Mouse (Mus musculus) intestine, postnatal 0 days (tissue): Measurements from ENCODE around the gene Dcaf15. TPM values are rescaled to one million over a fixed set of nuclear protein-coding genes. Genes with fewer than 3 reads are reported as not detected.

ENCODE experiments used
- ATAC-seq: fragments of 200-750 bp; cut with Nextera tagmentation; 2 replicates; pipeline ENCODE4 v1.8.0; 2017; ENCODE audit warnings: mild to moderate bottlenecking, moderate TSS enrichment, moderate library complexity
- H3K27ac ChIP-seq: fragments of 300-500 bp; sonication (generic); 2 replicates; pipeline ENCODE4 v1.5.1; 2014; ENCODE audit warnings: mild to moderate bottlenecking, low read depth, low read length, moderate library complexity
- H3K27me3 ChIP-seq: fragments of 300-500 bp; sonication (generic); replicated peaks from 2 replicates; pipeline ENCODE4 v1.6.1; 2014; ENCODE audit warnings: low read length, mixed read lengths; ENCODE audit not compliant: control insufficient read depth, insufficient read depth
- H3K36me3 ChIP-seq: fragments of 300-500 bp; sonication (generic); 2 replicates; pipeline ENCODE4 v1.6.1; 2014; ENCODE audit warnings: mild to moderate bottlenecking, moderate library complexity; ENCODE audit not compliant: control insufficient read depth, insufficient read depth
- H3K4me1 ChIP-seq: fragments of 300-500 bp; sonication (generic); replicated peaks from 2 replicates; pipeline ENCODE4 v1.6.1; 2014; ENCODE audit warnings: antibody characterized with exemption, low read length, mixed read lengths; ENCODE audit not compliant: control insufficient read depth, insufficient read depth
- H3K4me2 ChIP-seq: fragments of 300-500 bp; sonication (generic); replicated peaks from 2 replicates; pipeline ENCODE4 v1.6.1; 2014; ENCODE audit warnings: low read depth, mild to moderate bottlenecking, moderate library complexity
- H3K4me3 ChIP-seq: fragments of 300-500 bp; sonication (generic); 2 replicates; pipeline ENCODE4 v1.5.1; 2014; ENCODE audit warnings: low read depth, low read length
- H3K9ac ChIP-seq: fragments of 300-500 bp; sonication (generic); 2 replicates; pipeline ENCODE4 v1.6.1; 2014; ENCODE audit warnings: mild to moderate bottlenecking, low read depth, low read length
- H3K9me3 ChIP-seq: fragments of 300-500 bp; sonication (generic); 2 replicates; pipeline ENCODE4 v1.6.1; 2016; ENCODE audit warnings: mixed run types; ENCODE audit not compliant: control insufficient read depth
- CTCF ChIP-seq: sonication (generic); IDR thresholded peaks from 2 replicates; pipeline ENCODE4 v1.5.1; 2016; ENCODE audit warnings: low read depth, mild to moderate bottlenecking, control low read depth, antibody characterized with exemption, moderate library complexity
- WGBS: fragments of 180-500 bp; shearing (Covaris S2); extraction: QIAGEN DNeasy Blood & Tissue Kit; methylation state at CpG from one replicate; pipeline ENCODE4 v1.1.7; 2014; 5-methylcytosine and 5-hydroxymethylcytosine counted together
- polyA plus RNA-seq: library from polyadenylated mRNA; unstranded; fragments of >200 nt; fragmentation: Nextera tagmentation; extraction: Ambion mirVana; gene quantifications from 2 replicates; pipeline ENCODE4 v1.2.1, GENCODE M21; 2015

The Dcaf15 gene
- polyA plus RNA-seq = 8.6 and 10.4 TPM in 2 replicates

DNA sequence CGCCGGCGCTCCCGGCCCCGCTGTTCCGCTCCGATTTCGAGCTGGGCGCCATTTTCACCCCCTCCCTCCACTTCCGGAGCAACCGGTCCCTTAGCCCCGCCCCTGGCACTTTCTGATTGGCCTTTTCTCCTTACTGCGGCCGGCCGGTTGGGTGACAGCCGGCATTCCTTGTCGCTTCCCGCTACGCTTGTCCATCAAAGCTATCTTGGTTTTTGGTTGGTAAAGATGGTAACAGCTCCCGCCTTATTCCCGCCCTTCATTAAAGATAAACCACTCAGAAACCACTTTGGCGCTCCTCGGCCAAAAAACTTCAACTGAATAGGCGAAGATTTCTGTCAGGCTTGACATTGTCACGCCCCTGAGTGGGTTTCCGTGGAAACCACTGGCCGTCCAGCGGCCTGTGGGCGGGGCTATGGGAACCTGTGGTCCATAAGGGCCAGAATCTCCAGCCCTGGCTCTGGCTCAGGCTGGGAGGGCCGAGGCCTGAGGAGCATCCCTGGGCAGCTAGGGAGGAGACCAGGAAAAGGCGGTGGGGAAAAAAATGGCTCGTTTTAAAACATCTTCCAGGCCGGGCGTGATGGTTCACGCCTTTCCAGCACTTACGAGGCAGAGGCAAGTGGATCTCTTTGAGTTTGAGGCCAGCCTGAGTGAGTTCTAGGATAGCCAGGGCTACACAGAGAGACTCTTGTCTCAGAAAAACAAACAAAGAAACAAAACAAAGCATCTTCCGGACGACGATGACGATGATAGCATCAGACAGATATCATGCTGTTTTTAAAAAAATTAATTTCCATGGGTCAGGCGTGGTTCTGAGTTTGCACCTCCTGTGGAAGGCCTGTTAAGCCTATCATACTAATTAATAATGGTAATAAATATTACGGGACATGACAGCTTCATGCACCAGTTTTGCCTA, at the start of gene Dcaf15:
TSS of gene Dcaf15 (minus strand) at position 72 of the 913 bp plus-strand sequence.
- Histone ChIP-seq H3K27me3 (no peaks in the 10 kb centered on the region), H3K27ac (peak within 1 kb of the TSS; percentile 86), H3K9me3 (no peaks in the 10 kb centered on the region), H3K9ac (peak within 1 kb of the TSS; percentile 78), H3K4me3 (peak within 1 kb of the TSS; percentile 79), H3K4me2 (peak within 1 kb of the TSS; percentile 68), H3K4me1 (peaks cover 11% of the 10 kb centered on the region; the same call in 1 of the 2 replicates), H3K36me3 (peaks cover 1% of the 10 kb centered on the region; the same call in 1 of the 2 replicates)
- peak; percentile 94 for ATAC-seq
- 8% methylated on average over 42 of the region's 42 CpGs for WGBS
- 0 out of 2 replicates have a peak, but pooled peaks have one; percentile 4 for TF ChIP-seq CTCF

DNA sequence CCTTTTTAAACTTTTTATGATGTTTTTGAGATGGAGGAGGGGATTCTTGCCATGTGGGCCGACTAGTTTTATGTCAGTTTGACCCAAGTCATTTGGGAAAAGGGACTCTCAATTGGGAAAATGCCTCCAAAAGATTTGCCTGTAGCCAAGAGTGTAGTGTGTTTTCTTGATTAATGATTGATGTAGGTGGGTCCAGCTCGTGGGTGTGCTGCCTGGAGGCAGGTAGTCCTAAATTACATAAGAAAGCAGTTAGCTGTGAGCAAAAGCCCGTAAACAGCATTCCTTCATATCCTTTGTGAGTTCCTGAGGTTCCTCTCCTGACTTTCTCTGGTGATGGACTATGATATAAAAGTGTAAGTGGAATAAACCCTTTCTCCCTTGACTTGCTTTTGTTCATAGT, 44.6 kb upstream of the Dcaf15 start:
- 49% methylated on average over 3 of the region's 3 CpGs for WGBS
- no peak overlapping the region for H3K27ac ChIP-seq

DNA sequence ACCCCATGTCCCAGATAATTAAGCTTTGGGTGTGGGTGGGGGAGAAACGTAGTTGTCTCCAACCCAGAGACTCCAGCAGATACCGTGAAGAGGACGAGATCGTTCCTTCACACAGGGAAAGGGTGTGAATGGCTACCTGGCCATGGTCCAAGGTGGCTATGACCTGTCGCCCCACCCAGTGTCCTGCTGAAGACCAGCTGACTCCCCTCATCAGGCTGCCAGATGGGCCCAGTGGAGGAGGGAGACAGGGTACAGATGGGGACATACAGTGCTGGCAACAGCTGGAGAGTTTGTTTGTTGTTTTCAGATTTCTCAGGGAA, 43.9 kb upstream of the Dcaf15 start:
- WGBS = 85% methylated on average over 5 of the region's 5 CpGs
- no peak overlapping the region for H3K9ac ChIP-seq
- no peak overlapping the region for H3K4me3 ChIP-seq
- no peak for TF ChIP-seq CTCF
- H3K27me3 ChIP-seq = no peaks in the 10 kb centered on the region
- 0 out of 2 replicates have a peak overlapping the region, but pooled peaks have one; percentile 76 for H3K4me2 ChIP-seq
- peaks cover 11% of the 10 kb centered on the region for H3K36me3 ChIP-seq
- H3K4me1 ChIP-seq = no peaks in the 10 kb centered on the region
- H3K27ac ChIP-seq = no peak overlapping the region
- no peak for ATAC-seq
- H3K9me3 ChIP-seq = no peaks in the 10 kb centered on the region

More for the DNA sequence above, 44.6 kb upstream of the Dcaf15 start:
- no peak for ATAC-seq
- Histone ChIP-seq H3K36me3 (peaks cover 4% of the 10 kb centered on the region; the same call in 1 of the 2 replicates), H3K9ac (no peak overlapping the region), H3K4me3 (no peak overlapping the region), H3K9me3 (no peaks in the 10 kb centered on the region), H3K4me2 (no peak overlapping the region), H3K27me3 (no peaks in the 10 kb centered on the region), H3K4me1 (no peaks in the 10 kb centered on the region)
- TF ChIP-seq CTCF = no peak

DNA sequence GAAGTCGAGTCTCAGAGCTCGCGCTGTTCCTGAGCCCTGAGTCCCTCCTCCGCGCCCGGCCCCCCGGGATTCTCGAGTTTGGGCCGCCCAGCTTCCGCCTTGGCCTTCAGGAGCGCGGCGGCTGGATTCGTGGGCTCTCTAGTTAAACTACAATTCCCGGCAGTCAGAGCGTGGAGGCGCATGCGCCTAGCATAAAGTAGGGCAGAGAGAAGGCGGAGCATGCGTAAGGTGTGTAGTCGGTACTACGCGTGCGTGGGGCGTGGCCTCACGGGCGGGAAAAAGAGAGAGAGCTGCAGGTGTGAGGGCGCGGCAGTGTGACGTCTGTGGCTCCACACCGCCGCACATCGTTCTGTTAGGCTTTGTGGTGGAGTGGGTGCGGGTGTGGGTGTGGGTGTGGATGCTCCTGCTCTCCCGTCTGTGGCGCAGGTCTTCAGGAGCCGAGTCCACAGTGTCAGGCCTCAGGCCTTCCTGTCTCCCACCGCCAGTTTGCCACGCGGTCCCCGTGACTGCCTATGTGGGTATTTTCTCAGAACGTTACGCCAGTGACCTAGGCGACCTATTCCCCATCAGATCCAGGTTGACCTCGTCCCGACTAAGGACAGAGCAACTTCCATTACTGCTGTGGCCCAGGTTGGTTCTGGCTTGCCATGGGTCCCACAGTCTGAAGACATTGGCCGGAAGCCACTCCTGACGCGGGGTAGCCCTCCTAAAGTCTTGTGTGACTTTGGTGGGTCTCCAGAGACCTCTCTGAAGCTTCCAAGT, 43.4 kb upstream of the Dcaf15 start, which contains the start of the genes Cc2d1a and 4930432K21Rik:
TSS of gene Cc2d1a (minus strand) at position 168 of the 762 bp plus-strand sequence.
TSS of gene 4930432K21Rik (plus strand) at position 257 of the 762 bp plus-strand sequence.
- H3K36me3 ChIP-seq = peaks cover 16% of the 10 kb centered on the region
- no peaks in the 10 kb centered on the region for H3K27me3 ChIP-seq
- ATAC-seq = peak; percentile 95
- no peaks in the 10 kb centered on the region for H3K4me1 ChIP-seq
- no peaks in the 10 kb centered on the region for H3K9me3 ChIP-seq
- peak within 1 kb of the TSS; percentile 72 for H3K9ac ChIP-seq
- H3K4me3 ChIP-seq = peak within 1 kb of the TSS; percentile 53
- H3K4me2 ChIP-seq = peak within 1 kb of the TSS; percentile 76
- H3K27ac ChIP-seq = peak within 1 kb of the TSS; percentile 86
- no peak for TF ChIP-seq CTCF
- 16% methylated on average over 49 of the region's 49 CpGs for WGBS

DNA sequence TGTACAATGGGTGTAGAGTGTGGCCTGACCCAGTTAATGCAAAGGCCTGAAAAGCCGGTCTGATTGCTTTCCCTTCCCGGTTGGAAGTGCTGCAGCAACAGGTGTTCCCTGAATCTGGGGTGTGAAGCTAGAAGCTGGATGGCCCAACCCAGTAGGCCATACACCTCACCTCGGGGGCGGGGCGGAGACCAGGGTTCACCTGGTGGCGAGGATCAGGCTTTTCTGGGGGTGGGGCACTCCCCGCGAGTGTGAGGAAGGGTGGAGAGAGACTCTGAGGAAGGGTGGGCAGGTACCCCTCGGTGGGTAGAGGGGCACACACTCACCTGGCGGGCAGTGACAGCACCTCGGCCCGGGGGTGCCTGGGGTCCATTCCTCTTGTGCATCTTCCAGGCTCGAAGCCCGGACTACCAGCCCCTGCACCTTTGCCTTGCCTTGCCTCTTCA, 42.8 kb upstream of the Dcaf15 start:
- WGBS = 5% methylated on average over 14 of the region's 14 CpGs
- Histone ChIP-seq H3K27ac (peak overlapping the region; percentile 86), H3K4me2 (peak overlapping the region; percentile 76), H3K27me3 (no peaks in the 10 kb centered on the region), H3K36me3 (peaks cover 22% of the 10 kb centered on the region), H3K4me1 (no peaks in the 10 kb centered on the region), H3K4me3 (peak overlapping the region; percentile 53), H3K9ac (peak overlapping the region; percentile 72), H3K9me3 (no peaks in the 10 kb centered on the region)
- peak; percentile 89 for ATAC-seq
- peak; percentile 19; the same call in 1 of the 2 replicates for TF ChIP-seq CTCF
